Mouse (Mus musculus) embryonic facial prominence, embryonic 11.5 days (tissue): ENCODE measurements at regions not wholly inside any gene's neighbourhood (a gene's known extent, or its start where the extent isn't known, plus 50 kb on each side); places are given as distances from the start of the nearest gene placed in this dataset.

Experiments used
- ATAC-seq: fragments of 200-750 bp; cut with Nextera tagmentation; replicated peaks from 2 replicates; pipeline ENCODE4 v1.8.0; 2017; ENCODE audit warnings: low read depth; ENCODE audit not compliant: insufficient number of reproducible peaks, low FRiP score, low TSS enrichment
- DNase-seq: peaks from one replicate; pipeline ENCODE4 v3.0.0-alpha.2; 2015; ENCODE audit warnings: low spot score
- H3K27ac ChIP-seq: fragments of 300-500 bp; sonication (generic); replicated peaks from 2 replicates; pipeline ENCODE4 v1.5.1; 2014; ENCODE audit warnings: mild to moderate bottlenecking, low read depth, low read length, control low read depth
- H3K27me3 ChIP-seq: fragments of 300-500 bp; sonication (generic); 2 replicates; pipeline ENCODE4 v1.6.1; 2014; ENCODE audit warnings: mild to moderate bottlenecking, low read length, moderate library complexity, mixed read lengths; ENCODE audit not compliant: control insufficient read depth, insufficient read depth
- H3K36me3 ChIP-seq: fragments of 300-500 bp; sonication (generic); replicated peaks from 2 replicates; pipeline ENCODE4 v1.6.1; 2014; ENCODE audit warnings: low read depth, mild to moderate bottlenecking, low read length, moderate library complexity, mixed read lengths; ENCODE audit not compliant: control insufficient read depth, insufficient read depth
- H3K4me1 ChIP-seq: fragments of 300-500 bp; sonication (generic); 2 replicates; pipeline ENCODE4 v1.6.1; 2014; ENCODE audit warnings: low read length, mixed read lengths; ENCODE audit not compliant: control insufficient read depth, insufficient read depth
- H3K4me2 ChIP-seq: fragments of 300-500 bp; sonication (generic); 2 replicates; pipeline ENCODE4 v1.6.1; 2014; ENCODE audit warnings: low read depth, mild to moderate bottlenecking, control low read depth, low read length, moderate library complexity
- H3K4me3 ChIP-seq: fragments of 300-500 bp; sonication (generic); 2 replicates; pipeline ENCODE4 v1.5.1; 2014; ENCODE audit warnings: low read depth, low read length, control low read depth
- H3K9ac ChIP-seq: fragments of 300-500 bp; sonication (generic); replicated peaks from 2 replicates; pipeline ENCODE4 v1.6.1; 2014; ENCODE audit warnings: mild to moderate bottlenecking, control low read depth, low read length
- H3K9me3 ChIP-seq: fragments of 300-500 bp; sonication (generic); replicated peaks from 2 replicates; pipeline ENCODE4 v1.6.1; 2016; ENCODE audit warnings: mild to moderate bottlenecking, low read length, inconsistent platforms, mixed read lengths; ENCODE audit not compliant: control insufficient read depth
- WGBS: fragments of 180-500 bp; shearing (Covaris S2); extraction: QIAGEN DNeasy Blood & Tissue Kit; methylation state at CpG from one replicate; pipeline ENCODE4 v1.1.7; 2014; 5-methylcytosine and 5-hydroxymethylcytosine counted together

- Histone ChIP-seq H3K9me3 (no peaks in the 10 kb centered on the region), H3K36me3 (no peaks in the 10 kb centered on the region), H3K4me3 (no peak overlapping the region), H3K4me2 (no peak overlapping the region), H3K9ac (no peak overlapping the region), H3K4me1 (no peaks in the 10 kb centered on the region), H3K27ac (no peak overlapping the region), H3K27me3 (no peaks in the 10 kb centered on the region)
- no peak for ATAC-seq
- DNase-seq: no peak
- WGBS: 75% methylated on average over 4 of the region's 4 CpGs
These were observed 65.0 kb upstream of the Ercc6l2 start for GRCm38 (mm10) chr13:63749997-63750396.

GRCm38 (mm10) chr13:63751196-63751595 lies 63.8 kb upstream of the Ercc6l2 start:
- no peak overlapping the region for H3K4me2 ChIP-seq
- H3K36me3 ChIP-seq: no peaks in the 10 kb centered on the region
- 60% methylated on average over 2 of the region's 2 CpGs for WGBS
- no peaks in the 10 kb centered on the region for H3K4me1 ChIP-seq
- H3K27ac ChIP-seq: no peak overlapping the region
- ATAC-seq (no peak), DNase-seq (no peak)
- H3K9ac ChIP-seq: no peak overlapping the region
- H3K27me3 ChIP-seq: no peaks in the 10 kb centered on the region
- H3K9me3 ChIP-seq: no peaks in the 10 kb centered on the region
- H3K4me3 ChIP-seq: no peak overlapping the region

- H3K36me3 ChIP-seq: no peaks in the 10 kb centered on the region
- H3K9ac ChIP-seq: no peak overlapping the region
- no peak for DNase-seq
- no peaks in the 10 kb centered on the region for H3K27me3 ChIP-seq
- H3K9me3 ChIP-seq: no peaks in the 10 kb centered on the region
- no peak for ATAC-seq
- no peak overlapping the region for H3K27ac ChIP-seq
- H3K4me3 ChIP-seq: no peak overlapping the region
- WGBS: 71% methylated on average over 5 of the region's 5 CpGs
- no peak overlapping the region for H3K4me2 ChIP-seq
- H3K4me1 ChIP-seq: no peaks in the 10 kb centered on the region
These were observed 58.0 kb upstream of the Ercc6l2 start for GRCm38 (mm10) chr13:63757061-63757460.

GRCm38 (mm10) chr13:63761542-63761941 lies 53.5 kb upstream of the Ercc6l2 start:
- no peak overlapping the region for H3K4me3 ChIP-seq
- no peak overlapping the region for H3K27ac ChIP-seq
- no peak overlapping the region for H3K9ac ChIP-seq
- ATAC-seq: no peak
- no peak for DNase-seq
- no peak overlapping the region for H3K4me2 ChIP-seq
- H3K27me3 ChIP-seq: no peaks in the 10 kb centered on the region
- no peaks in the 10 kb centered on the region for H3K36me3 ChIP-seq
- H3K4me1 ChIP-seq: no peaks in the 10 kb centered on the region
- H3K9me3 ChIP-seq: no peaks in the 10 kb centered on the region
